Mouse (Mus musculus): ENCODE measurements around the gene Rpl29.

- TF ChIP-seq CTCF (IDR thresholded peaks at IDR 0.05; ENCODE audit: low read depth, low read length) (peak; percentile 56), POLR2A (IDR thresholded peaks at IDR 0.05; ENCODE audit: extremely low read depth, insufficient read depth, low read length) (no peak)
Observed at GRCm38 (mm10) chr9:106469317-106469716, 40.1 kb downstream of the Rpl29 start.

Measured in liver, adult 2 months (tissue).